Mouse (Mus musculus): ENCODE measurements at regions not wholly inside any gene's neighbourhood (a gene's known extent, or its start where the extent isn't known, plus 50 kb on each side); places are given as distances from the start of the nearest gene placed in this dataset.

- Histone ChIP-seq H3K4me1 (ENCODE audit: insufficient read depth) (no peaks in the 10 kb centered on the region), H3K36me3 (ENCODE audit: insufficient read depth) (no peaks in the 10 kb centered on the region), H3K4me3 (ENCODE audit: low read depth, low read length) (no peak overlapping the region), H3K9me3 (ENCODE audit: low read length) (no peaks in the 10 kb centered on the region), H3K9ac (no peak overlapping the region), H3K27me3 (ENCODE audit: insufficient read depth, low read length) (no peaks in the 10 kb centered on the region), H3K4me2 (ENCODE audit: low read depth) (no peak overlapping the region), H3K27ac (ENCODE audit: low read depth, low read length) (no peak overlapping the region)
- TF ChIP-seq CTCF (IDR thresholded peaks at IDR 0.05; ENCODE audit: low read depth) = no peak
- DNase-seq = no peak
- no peak for ATAC-seq
- 98% methylated on average over 3 of the region's 3 CpGs for WGBS
These were observed 1317.2 kb upstream of the A1bg start for GRCm38 (mm10) chr15:62240031-62240430.

- 91% methylated on average over 5 of the region's 5 CpGs for WGBS
- ATAC-seq (no peak), DNase-seq (no peak)
- Histone ChIP-seq H3K27me3 (ENCODE audit: insufficient read depth, low read length) (no peaks in the 10 kb centered on the region), H3K9ac (no peak overlapping the region), H3K36me3 (ENCODE audit: insufficient read depth) (no peaks in the 10 kb centered on the region), H3K4me3 (ENCODE audit: low read depth, low read length) (no peak overlapping the region), H3K27ac (ENCODE audit: low read depth, low read length) (no peak overlapping the region), H3K9me3 (ENCODE audit: low read length) (no peaks in the 10 kb centered on the region), H3K4me1 (ENCODE audit: insufficient read depth) (no peaks in the 10 kb centered on the region), H3K4me2 (ENCODE audit: low read depth) (no peak overlapping the region)
- TF ChIP-seq CTCF (IDR thresholded peaks at IDR 0.05; ENCODE audit: low read depth) = no peak
These were observed 1315.8 kb upstream of the A1bg start for GRCm38 (mm10) chr15:62238503-62239045.

- Histone ChIP-seq H3K4me2 (ENCODE audit: low read depth) (no peak overlapping the region), H3K9me3 (ENCODE audit: low read length) (no peaks in the 10 kb centered on the region), H3K4me3 (ENCODE audit: low read depth, low read length) (no peak overlapping the region), H3K27ac (ENCODE audit: low read depth, low read length) (no peak overlapping the region), H3K27me3 (ENCODE audit: insufficient read depth, low read length) (no peaks in the 10 kb centered on the region), H3K4me1 (ENCODE audit: insufficient read depth) (no peaks in the 10 kb centered on the region), H3K9ac (no peak overlapping the region), H3K36me3 (ENCODE audit: insufficient read depth) (no peaks in the 10 kb centered on the region)
- DNase-seq (no peak), ATAC-seq (no peak)
- TF ChIP-seq CTCF (IDR thresholded peaks at IDR 0.05; ENCODE audit: low read depth) = no peak
- 68% methylated on average over 2 of the region's 2 CpGs for WGBS
These were observed 1313.2 kb upstream of the A1bg start for GRCm38 (mm10) chr15:62236056-62236455.

- Histone ChIP-seq H3K9me3 (ENCODE audit: low read length) (no peaks in the 10 kb centered on the region), H3K27ac (ENCODE audit: low read depth, low read length) (no peak overlapping the region), H3K27me3 (ENCODE audit: insufficient read depth, low read length) (no peaks in the 10 kb centered on the region), H3K9ac (no peak overlapping the region), H3K4me3 (ENCODE audit: low read depth, low read length) (no peak overlapping the region), H3K4me1 (ENCODE audit: insufficient read depth) (no peaks in the 10 kb centered on the region), H3K4me2 (ENCODE audit: low read depth) (no peak overlapping the region), H3K36me3 (ENCODE audit: insufficient read depth) (no peaks in the 10 kb centered on the region)
- 94% methylated on average over 4 of the region's 4 CpGs for WGBS
- DNase-seq (no peak), ATAC-seq (no peak)
- no peak for TF ChIP-seq CTCF (IDR thresholded peaks at IDR 0.05; ENCODE audit: low read depth)
These were observed 1311.5 kb upstream of the A1bg start for GRCm38 (mm10) chr15:62234182-62234760.

GRCm38 (mm10) chr15:62233154-62233553 lies 1310.3 kb upstream of the A1bg start:
- Histone ChIP-seq H3K4me1 (ENCODE audit: insufficient read depth) (no peaks in the 10 kb centered on the region), H3K36me3 (ENCODE audit: insufficient read depth) (no peaks in the 10 kb centered on the region)

GRCm38 (mm10) chr15:62231709-62232108 lies 1308.9 kb upstream of the A1bg start:
- H3K4me3 ChIP-seq (ENCODE audit: low read depth, low read length) = no peak overlapping the region
- no peak for DNase-seq
- H3K9me3 ChIP-seq (ENCODE audit: low read length) = no peaks in the 10 kb centered on the region
- ATAC-seq = no peak
- 91% methylated on average over 2 of the region's 2 CpGs for WGBS
- no peak overlapping the region for H3K9ac ChIP-seq
- H3K4me1 ChIP-seq (ENCODE audit: insufficient read depth) = no peaks in the 10 kb centered on the region
- H3K36me3 ChIP-seq (ENCODE audit: insufficient read depth) = no peaks in the 10 kb centered on the region
- no peak for TF ChIP-seq CTCF (IDR thresholded peaks at IDR 0.05; ENCODE audit: low read depth)
- no peaks in the 10 kb centered on the region for H3K27me3 ChIP-seq (ENCODE audit: insufficient read depth, low read length)
- no peak overlapping the region for H3K4me2 ChIP-seq (ENCODE audit: low read depth)
- no peak overlapping the region for H3K27ac ChIP-seq (ENCODE audit: low read depth, low read length)

More at GRCm38 (mm10) chr15:62233154-62233553, 1310.3 kb upstream of the A1bg start:
- TF ChIP-seq CTCF (IDR thresholded peaks at IDR 0.05; ENCODE audit: low read depth) = no peak
- H3K9ac ChIP-seq = no peak overlapping the region
- no peak for ATAC-seq
- H3K27ac ChIP-seq (ENCODE audit: low read depth, low read length) = no peak overlapping the region
- H3K27me3 ChIP-seq (ENCODE audit: insufficient read depth, low read length) = no peaks in the 10 kb centered on the region
- no peak for DNase-seq
- H3K4me3 ChIP-seq (ENCODE audit: low read depth, low read length) = no peak overlapping the region
- no peaks in the 10 kb centered on the region for H3K9me3 ChIP-seq (ENCODE audit: low read length)
- H3K4me2 ChIP-seq (ENCODE audit: low read depth) = no peak overlapping the region
- WGBS = 84% methylated on average over 8 of the region's 8 CpGs

GRCm38 (mm10) chr15:62230773-62231172 lies 1308.0 kb upstream of the A1bg start:
- Histone ChIP-seq H3K27me3 (ENCODE audit: insufficient read depth, low read length) (no peaks in the 10 kb centered on the region), H3K27ac (ENCODE audit: low read depth, low read length) (no peak overlapping the region), H3K4me2 (ENCODE audit: low read depth) (no peak overlapping the region), H3K9me3 (ENCODE audit: low read length) (no peaks in the 10 kb centered on the region), H3K4me3 (ENCODE audit: low read depth, low read length) (no peak overlapping the region), H3K9ac (no peak overlapping the region), H3K36me3 (ENCODE audit: insufficient read depth) (no peaks in the 10 kb centered on the region), H3K4me1 (ENCODE audit: insufficient read depth) (no peaks in the 10 kb centered on the region)
- WGBS = 94% methylated on average over 5 of the region's 5 CpGs
- no peak for TF ChIP-seq CTCF (IDR thresholded peaks at IDR 0.05; ENCODE audit: low read depth)
- ATAC-seq = no peak
- no peak for DNase-seq
